Mouse (Mus musculus) forebrain, embryonic 13.5 days (tissue): ENCODE measurements around the gene Dnah14. TPM values are rescaled to one million over a fixed set of nuclear protein-coding genes. Genes with fewer than 3 reads are reported as not detected.

Source experiments
- ATAC-seq: fragments of 200-750 bp; cut with Nextera tagmentation; 2 replicates; pipeline ENCODE4 v1.8.0; 2017
- H3K27ac ChIP-seq: fragments of 300-500 bp; sonication (generic); 2 replicates; pipeline ENCODE4 v1.5.1; 2015; ENCODE audit warnings: inconsistent platforms, mild to moderate bottlenecking, moderate library complexity
- H3K27me3 ChIP-seq: fragments of 300-500 bp; sonication (generic); 2 replicates; pipeline ENCODE4 v1.6.1; 2015; ENCODE audit warnings: mild to moderate bottlenecking, inconsistent platforms
- H3K36me3 ChIP-seq: fragments of 300-500 bp; sonication (generic); 2 replicates; pipeline ENCODE4 v1.6.1; 2015; ENCODE audit warnings: mild to moderate bottlenecking, inconsistent platforms; ENCODE audit not compliant: poor library complexity, severe bottlenecking
- H3K4me1 ChIP-seq: fragments of 300-500 bp; sonication (generic); 2 replicates; pipeline ENCODE4 v1.6.1; 2015; ENCODE audit warnings: inconsistent platforms
- H3K4me2 ChIP-seq: fragments of 300-500 bp; sonication (generic); 2 replicates; pipeline ENCODE4 v1.6.1; 2015; ENCODE audit warnings: inconsistent platforms, mild to moderate bottlenecking, moderate library complexity
- H3K4me3 ChIP-seq: fragments of 300-500 bp; sonication (generic); 2 replicates; pipeline ENCODE4 v1.5.1; 2015; ENCODE audit warnings: mild to moderate bottlenecking, inconsistent platforms
- H3K9ac ChIP-seq: fragments of 300-500 bp; sonication (generic); 2 replicates; pipeline ENCODE4 v1.6.1; 2015; ENCODE audit warnings: mild to moderate bottlenecking, inconsistent platforms
- H3K9me3 ChIP-seq: fragments of 300-500 bp; sonication (generic); replicated peaks from 2 replicates; pipeline ENCODE4 v1.6.1; 2016; ENCODE audit warnings: inconsistent platforms
- WGBS: fragments of 180-500 bp; shearing (Covaris S2); methylation state at CpG from one replicate; pipeline ENCODE4 v1.1.7; 2015; 5-methylcytosine and 5-hydroxymethylcytosine counted together
- polyA plus RNA-seq: library from polyadenylated mRNA; unstranded; fragments of >200 nt; fragmentation: Nextera tagmentation; extraction: Ambion mirVana; gene quantifications from 2 replicates; pipeline ENCODE4 v1.2.1, GENCODE M21; 2015

Gene Dnah14
- polyA plus RNA-seq, 1 experiment from 2014 or later: 2.0 TPM

- Histone ChIP-seq H3K4me2 (no peak overlapping the region), H3K4me3 (no peak overlapping the region), H3K9ac (no peak overlapping the region), H3K27ac (no peak overlapping the region), H3K9me3 (no peaks in the 10 kb centered on the region), H3K27me3 (no peaks in the 10 kb centered on the region), H3K4me1 (no peaks in the 10 kb centered on the region), H3K36me3 (peaks cover 98% of the 10 kb centered on the region)
- no peak for ATAC-seq
- WGBS: 90% methylated on average over 5 of the region's 5 CpGs
Measured at GRCm38 (mm10) chr1:181828365-181828764, 252.0 kb downstream of the Dnah14 start.

GRCm38 (mm10) chr1:181832720-181833119 is 256.4 kb downstream of the Dnah14 start:
- no peak overlapping the region for H3K4me3 ChIP-seq
- H3K27me3 ChIP-seq: no peaks in the 10 kb centered on the region
- 82% methylated on average over 5 of the region's 5 CpGs for WGBS
- no peak overlapping the region for H3K27ac ChIP-seq
- peaks cover 93% of the 10 kb centered on the region for H3K36me3 ChIP-seq
- H3K4me1 ChIP-seq: no peaks in the 10 kb centered on the region
- H3K4me2 ChIP-seq: no peak overlapping the region
- H3K9ac ChIP-seq: no peak overlapping the region
- ATAC-seq: no peak
- H3K9me3 ChIP-seq: no peaks in the 10 kb centered on the region

GRCm38 (mm10) chr1:181833143-181833542 is 256.8 kb downstream of the Dnah14 start:
- H3K36me3 ChIP-seq: peaks cover 93% of the 10 kb centered on the region
- H3K4me2 ChIP-seq: no peak overlapping the region
- no peak overlapping the region for H3K4me3 ChIP-seq
- H3K4me1 ChIP-seq: 0 out of 2 replicates have a peak, but pooled peaks cover 3% of the 10 kb centered on the region
- H3K27me3 ChIP-seq: no peaks in the 10 kb centered on the region
- H3K27ac ChIP-seq: no peak overlapping the region
- WGBS: 84% methylated on average over 6 of the region's 6 CpGs
- ATAC-seq: no peak
- no peak overlapping the region for H3K9ac ChIP-seq
- H3K9me3 ChIP-seq: no peaks in the 10 kb centered on the region

- no peaks in the 10 kb centered on the region for H3K27me3 ChIP-seq
- H3K4me2 ChIP-seq: no peak overlapping the region
- no peak overlapping the region for H3K9ac ChIP-seq
- H3K27ac ChIP-seq: no peak overlapping the region
- H3K4me1 ChIP-seq: peaks cover 32% of the 10 kb centered on the region
- peaks cover 43% of the 10 kb centered on the region for H3K36me3 ChIP-seq
- 86% methylated on average over 5 of the region's 5 CpGs for WGBS
- no peak for ATAC-seq
- H3K4me3 ChIP-seq: no peak overlapping the region
- no peaks in the 10 kb centered on the region for H3K9me3 ChIP-seq
Measured at GRCm38 (mm10) chr1:181838111-181838510, 261.8 kb downstream of the Dnah14 start.

GRCm38 (mm10) chr1:181839746-181840366 is 263.5 kb downstream of the Dnah14 start:
- Histone ChIP-seq H3K4me2 (peak overlapping the region; percentile 75), H3K4me3 (peak overlapping the region; percentile 71), H3K4me1 (peaks cover 38% of the 10 kb centered on the region), H3K9me3 (no peaks in the 10 kb centered on the region), H3K27ac (no peak overlapping the region), H3K36me3 (peaks cover 28% of the 10 kb centered on the region), H3K9ac (peak overlapping the region; percentile 90), H3K27me3 (no peaks in the 10 kb centered on the region)
- no peak for ATAC-seq
- WGBS: 12% methylated on average over 6 of the region's 6 CpGs

- Histone ChIP-seq H3K27me3 (no peaks in the 10 kb centered on the region), H3K4me3 (peak overlapping the region; percentile 71), H3K36me3 (peaks cover 13% of the 10 kb centered on the region), H3K9ac (peak overlapping the region; percentile 90), H3K4me1 (peaks cover 38% of the 10 kb centered on the region), H3K27ac (peak overlapping the region; percentile 91), H3K9me3 (no peaks in the 10 kb centered on the region), H3K4me2 (peak overlapping the region; percentile 75)
- ATAC-seq: no peak; the same call in none of the 2 replicates
- WGBS: under 1% methylated on average over 16 of the region's 16 CpGs
Measured at GRCm38 (mm10) chr1:181841396-181841795, 265.0 kb downstream of the Dnah14 start.

GRCm38 (mm10) chr1:181841864-181842672 is 265.7 kb downstream of the Dnah14 start:
- no peaks in the 10 kb centered on the region for H3K9me3 ChIP-seq
- peak overlapping the region; percentile 75 for H3K4me2 ChIP-seq
- peak overlapping the region; percentile 90 for H3K9ac ChIP-seq
- H3K27ac ChIP-seq: peak overlapping the region; percentile 91
- peak overlapping the region; percentile 71 for H3K4me3 ChIP-seq
- ATAC-seq: peak; percentile 98
- peaks cover 38% of the 10 kb centered on the region for H3K4me1 ChIP-seq
- H3K27me3 ChIP-seq: no peaks in the 10 kb centered on the region
- peaks cover 6% of the 10 kb centered on the region; the same call in 1 of the 2 replicates for H3K36me3 ChIP-seq
- WGBS: under 1% methylated on average over 105 of the region's 113 CpGs

- Histone ChIP-seq H3K9ac (peak within 1 kb of the TSS; percentile 90), H3K27ac (peak within 1 kb of the TSS; percentile 91), H3K4me1 (peaks cover 38% of the 10 kb centered on the region), H3K36me3 (peaks cover 4% of the 10 kb centered on the region; the same call in 1 of the 2 replicates), H3K4me3 (peak within 1 kb of the TSS; percentile 71), H3K4me2 (peak within 1 kb of the TSS; percentile 75), H3K9me3 (no peaks in the 10 kb centered on the region), H3K27me3 (no peaks in the 10 kb centered on the region)
- no peak for ATAC-seq
- WGBS: under 1% methylated on average over 14 of the region's 14 CpGs
Measured at GRCm38 (mm10) chr1:181842781-181843180, 266.4 kb downstream of the Dnah14 start, which contains the start of gene Lbr. Gene Lbr (minus strand): TSS chr1:181843046.

- no peak overlapping the region for H3K4me2 ChIP-seq
- no peak overlapping the region for H3K27ac ChIP-seq
- H3K9me3 ChIP-seq: no peaks in the 10 kb centered on the region
- ATAC-seq: no peak
- H3K4me1 ChIP-seq: peaks cover 22% of the 10 kb centered on the region
- no peak overlapping the region for H3K4me3 ChIP-seq
- 61% methylated on average over 15 of the region's 15 CpGs for WGBS
- H3K27me3 ChIP-seq: no peaks in the 10 kb centered on the region
- no peak overlapping the region for H3K9ac ChIP-seq
- no peaks in the 10 kb centered on the region for H3K36me3 ChIP-seq
Measured at GRCm38 (mm10) chr1:181844874-181845547, 268.7 kb downstream of the Dnah14 start.

GRCm38 (mm10) chr1:181845767-181846166 is 269.4 kb downstream of the Dnah14 start:
- Histone ChIP-seq H3K9ac (no peak overlapping the region), H3K4me2 (no peak overlapping the region), H3K4me3 (no peak overlapping the region), H3K36me3 (no peaks in the 10 kb centered on the region), H3K27ac (no peak overlapping the region), H3K4me1 (peaks cover 15% of the 10 kb centered on the region), H3K9me3 (no peaks in the 10 kb centered on the region), H3K27me3 (no peaks in the 10 kb centered on the region)
- WGBS: 92% methylated on average over 3 of the region's 3 CpGs
- no peak for ATAC-seq

- Histone ChIP-seq H3K27ac (no peak overlapping the region), H3K4me1 (peaks cover 10% of the 10 kb centered on the region), H3K4me2 (no peak overlapping the region), H3K27me3 (no peaks in the 10 kb centered on the region), H3K36me3 (no peaks in the 10 kb centered on the region), H3K4me3 (no peak overlapping the region), H3K9me3 (no peaks in the 10 kb centered on the region), H3K9ac (no peak overlapping the region)
- ATAC-seq: no peak
- 91% methylated on average over 3 of the region's 3 CpGs for WGBS
Measured at GRCm38 (mm10) chr1:181847396-181847795, 271.0 kb downstream of the Dnah14 start.

- Histone ChIP-seq H3K27me3 (no peaks in the 10 kb centered on the region), H3K27ac (no peak overlapping the region), H3K9ac (no peak overlapping the region), H3K9me3 (no peaks in the 10 kb centered on the region), H3K4me1 (peaks cover 8% of the 10 kb centered on the region), H3K36me3 (no peaks in the 10 kb centered on the region), H3K4me2 (no peak overlapping the region), H3K4me3 (no peak overlapping the region)
- no peak for ATAC-seq
- 85% methylated on average over 1 of the region's 1 CpGs for WGBS
Measured at GRCm38 (mm10) chr1:181848210-181848609, 271.9 kb downstream of the Dnah14 start.
